Mouse (Mus musculus) stomach, embryonic 15.5 days (tissue): ENCODE data around the gene Nrxn3. TPM values are rescaled to one million over a fixed set of nuclear protein-coding genes. Genes with fewer than 3 reads are reported as not detected.

Experiments used
- ATAC-seq: fragments of 200-750 bp; cut with Nextera tagmentation; 2 replicates; pipeline ENCODE4 v1.8.0; 2017; ENCODE audit warnings: low read depth, moderate number of reproducible peaks, moderate TSS enrichment; ENCODE audit not compliant: insufficient read depth, low FRiP score
- H3K27ac ChIP-seq: fragments of 300-500 bp; sonication (generic); 2 replicates; pipeline ENCODE4 v1.5.1; 2015; ENCODE audit warnings: mild to moderate bottlenecking, inconsistent platforms
- H3K27me3 ChIP-seq: fragments of 300-500 bp; sonication (generic); replicated peaks from 2 replicates; pipeline ENCODE4 v1.6.1; 2015; ENCODE audit warnings: inconsistent platforms
- H3K36me3 ChIP-seq: fragments of 300-500 bp; sonication (generic); 2 replicates; pipeline ENCODE4 v1.6.1; 2015; ENCODE audit warnings: inconsistent platforms
- H3K4me1 ChIP-seq: fragments of 300-500 bp; sonication (generic); 2 replicates; pipeline ENCODE4 v1.6.1; 2015; ENCODE audit warnings: inconsistent platforms
- H3K4me2 ChIP-seq: fragments of 300-500 bp; sonication (generic); 2 replicates; pipeline ENCODE4 v1.6.1; 2015; ENCODE audit warnings: mild to moderate bottlenecking, inconsistent platforms
- H3K4me3 ChIP-seq: fragments of 300-500 bp; sonication (generic); replicated peaks from 2 replicates; pipeline ENCODE4 v1.5.1; 2015; ENCODE audit warnings: inconsistent platforms
- H3K9ac ChIP-seq: fragments of 300-500 bp; sonication (generic); 2 replicates; pipeline ENCODE4 v1.6.1; 2015; ENCODE audit warnings: inconsistent platforms
- H3K9me3 ChIP-seq: fragments of 300-500 bp; sonication (generic); 2 replicates; pipeline ENCODE4 v1.6.1; 2016; ENCODE audit warnings: inconsistent platforms
- WGBS: fragments of 180-500 bp; shearing (Covaris S2); methylation state at CpG from one replicate; pipeline ENCODE4 v1.1.7; 2015; 5-methylcytosine and 5-hydroxymethylcytosine counted together
- polyA plus RNA-seq: library from polyadenylated mRNA; unstranded; fragments of >200 nt; fragmentation: Nextera tagmentation; extraction: Ambion mirVana; gene quantifications from 2 replicates; pipeline ENCODE4 v1.2.1, GENCODE M21; 2015

Gene Nrxn3
- polyA plus RNA-seq, 1 experiment from 2014 or later, result 2.4 TPM

- H3K4me1 ChIP-seq, result no peaks in the 10 kb centered on the region
- no peak for ATAC-seq
- no peak overlapping the region for H3K9ac ChIP-seq
- 77% methylated on average over 5 of the region's 5 CpGs for WGBS
- no peak overlapping the region for H3K4me3 ChIP-seq
- no peaks in the 10 kb centered on the region for H3K27me3 ChIP-seq
- H3K9me3 ChIP-seq, result no peaks in the 10 kb centered on the region
- no peak overlapping the region for H3K4me2 ChIP-seq
- H3K27ac ChIP-seq, result no peak overlapping the region
- H3K36me3 ChIP-seq, result no peaks in the 10 kb centered on the region
Observed at GRCm38 (mm10) chr12:90062219-90062618, 1339.5 kb downstream of the Nrxn3 start.

- no peak overlapping the region for H3K4me3 ChIP-seq
- no peaks in the 10 kb centered on the region for H3K4me1 ChIP-seq
- WGBS, result 89% methylated on average over 2 of the region's 2 CpGs
- H3K27me3 ChIP-seq, result no peaks in the 10 kb centered on the region
- no peak overlapping the region for H3K4me2 ChIP-seq
- ATAC-seq, result no peak
- no peaks in the 10 kb centered on the region for H3K36me3 ChIP-seq
- no peak overlapping the region for H3K27ac ChIP-seq
- no peak overlapping the region for H3K9ac ChIP-seq
- H3K9me3 ChIP-seq, result no peaks in the 10 kb centered on the region
Observed at GRCm38 (mm10) chr12:90063443-90063842, 1340.8 kb downstream of the Nrxn3 start.

- ATAC-seq, result no peak
- Histone ChIP-seq H3K9ac (no peak overlapping the region), H3K27me3 (no peaks in the 10 kb centered on the region), H3K4me1 (no peaks in the 10 kb centered on the region), H3K4me2 (no peak overlapping the region), H3K4me3 (no peak overlapping the region), H3K36me3 (no peaks in the 10 kb centered on the region), H3K9me3 (no peaks in the 10 kb centered on the region), H3K27ac (no peak overlapping the region)
Observed at GRCm38 (mm10) chr12:90085862-90086261, 1363.2 kb downstream of the Nrxn3 start.

- Histone ChIP-seq H3K36me3 (no peaks in the 10 kb centered on the region), H3K27me3 (no peaks in the 10 kb centered on the region), H3K9me3 (no peaks in the 10 kb centered on the region), H3K9ac (no peak overlapping the region), H3K4me2 (no peak overlapping the region), H3K27ac (no peak overlapping the region), H3K4me1 (no peaks in the 10 kb centered on the region), H3K4me3 (no peak overlapping the region)
- ATAC-seq, result no peak
- WGBS, result 51% methylated on average over 1 of the region's 1 CpGs
Observed at GRCm38 (mm10) chr12:90095754-90096153, 1373.1 kb downstream of the Nrxn3 start.

GRCm38 (mm10) chr12:90113351-90113791 is 1390.7 kb downstream of the Nrxn3 start:
- no peak overlapping the region for H3K4me2 ChIP-seq
- H3K27me3 ChIP-seq, result no peaks in the 10 kb centered on the region
- H3K9ac ChIP-seq, result no peak overlapping the region
- H3K9me3 ChIP-seq, result no peaks in the 10 kb centered on the region
- H3K36me3 ChIP-seq, result no peaks in the 10 kb centered on the region
- H3K27ac ChIP-seq, result no peak overlapping the region
- H3K4me3 ChIP-seq, result no peak overlapping the region
- no peaks in the 10 kb centered on the region for H3K4me1 ChIP-seq
- ATAC-seq, result no peak

GRCm38 (mm10) chr12:90131927-90132869 is 1409.5 kb downstream of the Nrxn3 start:
- H3K27me3 ChIP-seq, result no peaks in the 10 kb centered on the region
- no peaks in the 10 kb centered on the region for H3K36me3 ChIP-seq
- no peak overlapping the region for H3K9ac ChIP-seq
- H3K4me1 ChIP-seq, result no peaks in the 10 kb centered on the region
- no peak overlapping the region for H3K4me3 ChIP-seq
- no peak for ATAC-seq
- WGBS, result 80% methylated on average over 5 of the region's 5 CpGs
- no peaks in the 10 kb centered on the region for H3K9me3 ChIP-seq
- no peak overlapping the region for H3K27ac ChIP-seq
- no peak overlapping the region for H3K4me2 ChIP-seq

GRCm38 (mm10) chr12:90142011-90142410 is 1419.3 kb downstream of the Nrxn3 start:
- Histone ChIP-seq H3K4me3 (no peak overlapping the region), H3K9ac (no peak overlapping the region), H3K9me3 (no peaks in the 10 kb centered on the region), H3K27me3 (no peaks in the 10 kb centered on the region), H3K36me3 (no peaks in the 10 kb centered on the region), H3K4me2 (no peak overlapping the region), H3K4me1 (no peaks in the 10 kb centered on the region), H3K27ac (no peak overlapping the region)
- ATAC-seq, result no peak
- 82% methylated on average over 2 of the region's 2 CpGs for WGBS

GRCm38 (mm10) chr12:90144247-90144646 is 1421.6 kb downstream of the Nrxn3 start:
- H3K27ac ChIP-seq, result no peak overlapping the region
- no peaks in the 10 kb centered on the region for H3K9me3 ChIP-seq
- no peak overlapping the region for H3K4me2 ChIP-seq
- ATAC-seq, result no peak
- H3K4me1 ChIP-seq, result no peaks in the 10 kb centered on the region
- no peaks in the 10 kb centered on the region for H3K27me3 ChIP-seq
- no peak overlapping the region for H3K9ac ChIP-seq
- no peak overlapping the region for H3K4me3 ChIP-seq
- 56% methylated on average over 3 of the region's 3 CpGs for WGBS
- no peaks in the 10 kb centered on the region for H3K36me3 ChIP-seq

GRCm38 (mm10) chr12:90158131-90158772 is 1435.6 kb downstream of the Nrxn3 start:
- WGBS, result 77% methylated on average over 4 of the region's 4 CpGs
- no peak for ATAC-seq

GRCm38 (mm10) chr12:90159911-90160310 is 1437.2 kb downstream of the Nrxn3 start:
- Histone ChIP-seq H3K4me1 (no peaks in the 10 kb centered on the region), H3K36me3 (no peaks in the 10 kb centered on the region), H3K4me3 (no peak overlapping the region), H3K9ac (no peak overlapping the region), H3K27ac (no peak overlapping the region), H3K9me3 (no peaks in the 10 kb centered on the region), H3K4me2 (no peak overlapping the region), H3K27me3 (no peaks in the 10 kb centered on the region)
- 90% methylated on average over 3 of the region's 3 CpGs for WGBS
- no peak for ATAC-seq

More at GRCm38 (mm10) chr12:90158131-90158772, 1435.6 kb downstream of the Nrxn3 start:
- no peaks in the 10 kb centered on the region for H3K36me3 ChIP-seq
- no peak overlapping the region for H3K27ac ChIP-seq
- H3K9me3 ChIP-seq, result no peaks in the 10 kb centered on the region
- H3K9ac ChIP-seq, result no peak overlapping the region
- no peak overlapping the region for H3K4me3 ChIP-seq
- no peak overlapping the region for H3K4me2 ChIP-seq
- H3K27me3 ChIP-seq, result no peaks in the 10 kb centered on the region
- no peaks in the 10 kb centered on the region for H3K4me1 ChIP-seq

GRCm38 (mm10) chr12:90166118-90166517 is 1443.4 kb downstream of the Nrxn3 start:
- 84% methylated on average over 2 of the region's 2 CpGs for WGBS
- no peak for ATAC-seq

GRCm38 (mm10) chr12:90181566-90181965 is 1458.9 kb downstream of the Nrxn3 start:
- Histone ChIP-seq H3K9me3 (no peaks in the 10 kb centered on the region), H3K4me1 (no peaks in the 10 kb centered on the region), H3K4me2 (no peak overlapping the region), H3K27me3 (no peaks in the 10 kb centered on the region), H3K36me3 (no peaks in the 10 kb centered on the region), H3K27ac (no peak overlapping the region), H3K9ac (no peak overlapping the region), H3K4me3 (no peak overlapping the region)
- ATAC-seq, result no peak
- WGBS, result 71% methylated on average over 3 of the region's 3 CpGs

More at GRCm38 (mm10) chr12:90166118-90166517, 1443.4 kb downstream of the Nrxn3 start:
- Histone ChIP-seq H3K27ac (no peak overlapping the region), H3K36me3 (no peaks in the 10 kb centered on the region), H3K27me3 (no peaks in the 10 kb centered on the region), H3K4me2 (no peak overlapping the region), H3K4me1 (no peaks in the 10 kb centered on the region), H3K4me3 (no peak overlapping the region), H3K9ac (no peak overlapping the region), H3K9me3 (no peaks in the 10 kb centered on the region)
